Mouse (Mus musculus) intestine, postnatal 0 days (tissue): ENCODE measurements around the gene Hivep3. TPM values are rescaled to one million over a fixed set of nuclear protein-coding genes. Genes with fewer than 3 reads are reported as not detected.

ENCODE experiments used
- ATAC-seq: fragments of 200-750 bp; cut with Nextera tagmentation; 2 replicates; pipeline ENCODE4 v1.8.0; 2017; ENCODE audit warnings: mild to moderate bottlenecking, moderate TSS enrichment, moderate library complexity
- H3K27ac ChIP-seq: fragments of 300-500 bp; sonication (generic); 2 replicates; pipeline ENCODE4 v1.5.1; 2014; ENCODE audit warnings: mild to moderate bottlenecking, low read depth, low read length, moderate library complexity
- H3K27me3 ChIP-seq: fragments of 300-500 bp; sonication (generic); replicated peaks from 2 replicates; pipeline ENCODE4 v1.6.1; 2014; ENCODE audit warnings: low read length, mixed read lengths; ENCODE audit not compliant: control insufficient read depth, insufficient read depth
- H3K36me3 ChIP-seq: fragments of 300-500 bp; sonication (generic); 2 replicates; pipeline ENCODE4 v1.6.1; 2014; ENCODE audit warnings: mild to moderate bottlenecking, moderate library complexity; ENCODE audit not compliant: control insufficient read depth, insufficient read depth
- H3K4me1 ChIP-seq: fragments of 300-500 bp; sonication (generic); replicated peaks from 2 replicates; pipeline ENCODE4 v1.6.1; 2014; ENCODE audit warnings: antibody characterized with exemption, low read length, mixed read lengths; ENCODE audit not compliant: control insufficient read depth, insufficient read depth
- H3K4me2 ChIP-seq: fragments of 300-500 bp; sonication (generic); replicated peaks from 2 replicates; pipeline ENCODE4 v1.6.1; 2014; ENCODE audit warnings: low read depth, mild to moderate bottlenecking, moderate library complexity
- H3K4me3 ChIP-seq: fragments of 300-500 bp; sonication (generic); 2 replicates; pipeline ENCODE4 v1.5.1; 2014; ENCODE audit warnings: low read depth, low read length
- H3K9ac ChIP-seq: fragments of 300-500 bp; sonication (generic); 2 replicates; pipeline ENCODE4 v1.6.1; 2014; ENCODE audit warnings: mild to moderate bottlenecking, low read depth, low read length
- H3K9me3 ChIP-seq: fragments of 300-500 bp; sonication (generic); 2 replicates; pipeline ENCODE4 v1.6.1; 2016; ENCODE audit warnings: mixed run types; ENCODE audit not compliant: control insufficient read depth
- CTCF ChIP-seq: sonication (generic); IDR thresholded peaks from 2 replicates; pipeline ENCODE4 v1.5.1; 2016; ENCODE audit warnings: low read depth, mild to moderate bottlenecking, control low read depth, antibody characterized with exemption, moderate library complexity
- WGBS: fragments of 180-500 bp; shearing (Covaris S2); extraction: QIAGEN DNeasy Blood & Tissue Kit; methylation state at CpG from one replicate; pipeline ENCODE4 v1.1.7; 2014; 5-methylcytosine and 5-hydroxymethylcytosine counted together
- polyA plus RNA-seq: library from polyadenylated mRNA; unstranded; fragments of >200 nt; fragmentation: Nextera tagmentation; extraction: Ambion mirVana; gene quantifications from 2 replicates; pipeline ENCODE4 v1.2.1, GENCODE M21; 2015

The Hivep3 gene
- polyA plus RNA-seq, 1 experiment from 2014 or later = 4.1 TPM

DNA sequence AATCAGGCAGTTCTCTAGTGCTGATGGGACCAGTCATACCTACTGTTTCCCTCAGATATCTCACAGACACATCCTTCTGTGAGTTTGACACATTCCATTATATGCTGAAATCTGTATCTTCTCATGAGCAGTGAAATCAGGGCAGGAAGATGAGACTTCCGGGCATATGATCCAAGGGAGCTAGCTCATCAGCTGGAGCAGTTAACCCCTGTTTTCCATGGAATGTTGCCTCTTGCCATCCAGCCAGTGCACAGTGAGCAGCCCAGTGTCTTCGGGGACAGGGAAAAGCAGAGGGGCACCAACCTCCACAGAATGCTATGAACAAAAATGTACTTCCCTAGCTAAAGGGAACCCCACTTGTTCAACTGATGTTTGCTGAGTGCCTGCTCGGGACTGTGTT is 102.6 kb downstream of the Hivep3 start:
- H3K9me3 ChIP-seq = no peaks in the 10 kb centered on the region
- ATAC-seq = no peak
- no peak overlapping the region for H3K27ac ChIP-seq
- H3K27me3 ChIP-seq = no peaks in the 10 kb centered on the region
- no peaks in the 10 kb centered on the region for H3K36me3 ChIP-seq
- TF ChIP-seq CTCF = no peak
- no peaks in the 10 kb centered on the region for H3K4me1 ChIP-seq
- no peak overlapping the region for H3K4me3 ChIP-seq
- H3K4me2 ChIP-seq = no peak overlapping the region
- H3K9ac ChIP-seq = no peak overlapping the region
- WGBS = 74% methylated on average over 3 of the region's 3 CpGs

DNA sequence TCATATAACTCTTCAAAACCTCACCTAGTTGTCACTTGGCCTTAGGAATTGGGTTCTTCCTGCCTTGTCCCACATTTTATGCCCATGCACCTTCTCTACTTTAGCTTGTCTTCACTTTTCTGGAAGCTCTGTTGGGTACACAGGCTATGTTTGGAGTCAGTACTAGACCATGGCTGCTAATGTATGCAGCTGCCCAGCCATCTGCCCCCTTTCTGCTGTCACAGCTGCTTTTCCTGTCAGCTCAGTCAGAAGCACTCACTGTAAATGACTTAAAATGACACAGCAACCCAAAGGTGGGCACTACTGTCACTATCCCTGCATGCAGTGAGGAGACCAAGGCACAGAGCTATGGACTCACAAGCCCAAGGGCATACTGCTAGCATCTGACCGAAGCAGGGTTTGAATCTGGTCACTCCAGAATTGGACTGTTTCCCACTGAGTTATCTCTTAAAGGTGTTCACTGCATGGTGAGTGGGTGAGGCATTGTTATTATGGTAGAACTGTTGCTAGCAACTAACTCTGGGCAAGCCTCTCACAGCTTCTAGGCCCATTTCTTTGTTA is 104.0 kb downstream of the Hivep3 start:
- H3K4me2 ChIP-seq = no peak overlapping the region
- WGBS = 76% methylated on average over 1 of the region's 1 CpGs
- H3K4me3 ChIP-seq = no peak overlapping the region
- no peaks in the 10 kb centered on the region for H3K4me1 ChIP-seq
- no peaks in the 10 kb centered on the region for H3K27me3 ChIP-seq
- no peaks in the 10 kb centered on the region for H3K9me3 ChIP-seq
- no peak for TF ChIP-seq CTCF
- H3K27ac ChIP-seq = no peak overlapping the region
- no peak for ATAC-seq
- H3K9ac ChIP-seq = no peak overlapping the region
- no peaks in the 10 kb centered on the region for H3K36me3 ChIP-seq

DNA sequence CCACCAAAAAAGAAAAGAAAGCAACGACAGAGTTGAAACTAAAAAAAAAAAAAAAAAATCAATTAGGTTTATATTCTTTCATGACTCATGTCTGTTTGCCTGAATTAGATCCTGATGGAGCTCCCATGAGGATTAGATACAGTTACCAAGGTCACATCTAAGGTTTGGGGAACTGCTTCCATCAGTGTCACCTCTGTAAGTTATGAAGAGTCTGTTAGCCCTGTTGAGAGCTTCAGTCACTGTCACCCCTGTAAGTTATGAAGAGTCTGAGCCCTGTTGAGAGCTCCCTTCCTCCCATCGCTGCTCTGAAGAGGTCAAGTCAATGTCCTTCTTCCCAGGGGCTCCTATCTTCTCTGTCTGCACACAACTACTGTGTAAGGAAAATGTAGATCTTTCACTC is 104.7 kb downstream of the Hivep3 start:
- Histone ChIP-seq H3K4me2 (no peak overlapping the region), H3K9ac (no peak overlapping the region), H3K9me3 (no peaks in the 10 kb centered on the region), H3K36me3 (no peaks in the 10 kb centered on the region), H3K4me1 (no peaks in the 10 kb centered on the region), H3K27me3 (no peaks in the 10 kb centered on the region), H3K27ac (no peak overlapping the region), H3K4me3 (no peak overlapping the region)
- no peak for TF ChIP-seq CTCF
- 73% methylated on average over 2 of the region's 2 CpGs for WGBS
- ATAC-seq = no peak

DNA sequence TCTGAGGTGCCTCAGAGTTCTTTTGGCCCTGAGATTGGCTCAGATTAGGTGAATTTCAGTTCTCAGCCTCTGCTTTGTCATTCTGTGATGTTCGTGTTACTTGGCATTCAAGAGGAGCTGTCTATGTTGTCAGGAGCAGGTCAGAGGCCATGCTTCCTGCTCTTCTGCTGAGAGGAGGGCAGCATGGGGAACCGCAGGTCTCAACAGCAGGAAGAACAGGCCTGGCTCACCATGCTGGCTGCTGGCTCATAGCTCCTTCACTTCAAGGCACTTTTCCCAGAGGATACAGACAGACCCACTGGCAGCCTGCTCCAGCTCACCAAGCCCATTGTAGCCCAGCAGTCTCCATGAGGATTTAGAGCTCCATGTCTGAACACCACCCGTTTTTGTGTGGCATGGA is 109.7 kb downstream of the Hivep3 start:
- no peak overlapping the region for H3K27ac ChIP-seq
- no peaks in the 10 kb centered on the region for H3K27me3 ChIP-seq
- H3K9me3 ChIP-seq = no peaks in the 10 kb centered on the region
- no peak for TF ChIP-seq CTCF
- H3K4me2 ChIP-seq = no peak overlapping the region
- H3K9ac ChIP-seq = no peak overlapping the region
- H3K4me3 ChIP-seq = no peak overlapping the region
- WGBS = 51% methylated on average over 3 of the region's 3 CpGs
- H3K4me1 ChIP-seq = no peaks in the 10 kb centered on the region
- ATAC-seq = no peak
- no peaks in the 10 kb centered on the region for H3K36me3 ChIP-seq

DNA sequence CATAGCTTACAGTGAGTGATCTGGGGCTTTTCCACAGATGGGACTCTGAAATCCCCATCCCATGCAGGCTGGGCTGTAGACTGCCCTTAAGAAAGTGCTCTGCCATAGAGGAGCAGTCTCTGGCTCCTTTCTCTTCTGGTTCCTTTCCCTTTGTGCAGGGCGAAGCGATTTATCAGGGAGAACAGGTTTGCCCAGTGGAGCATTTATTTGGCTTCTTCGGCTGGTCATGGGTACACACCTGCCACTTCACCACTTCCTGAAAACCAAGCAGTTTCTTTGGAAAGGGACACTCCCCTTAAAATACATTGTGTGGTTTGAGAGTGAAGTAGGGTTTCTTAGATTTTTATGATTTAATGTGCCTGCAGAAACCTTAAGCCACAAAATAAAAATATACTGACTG is 110.7 kb downstream of the Hivep3 start:
- Histone ChIP-seq H3K4me1 (no peaks in the 10 kb centered on the region), H3K9me3 (no peaks in the 10 kb centered on the region), H3K36me3 (no peaks in the 10 kb centered on the region), H3K27me3 (no peaks in the 10 kb centered on the region), H3K9ac (no peak overlapping the region), H3K27ac (no peak overlapping the region), H3K4me3 (no peak overlapping the region), H3K4me2 (no peak overlapping the region)
- 37% methylated on average over 3 of the region's 3 CpGs for WGBS
- ATAC-seq = no peak
- no peak for TF ChIP-seq CTCF

DNA sequence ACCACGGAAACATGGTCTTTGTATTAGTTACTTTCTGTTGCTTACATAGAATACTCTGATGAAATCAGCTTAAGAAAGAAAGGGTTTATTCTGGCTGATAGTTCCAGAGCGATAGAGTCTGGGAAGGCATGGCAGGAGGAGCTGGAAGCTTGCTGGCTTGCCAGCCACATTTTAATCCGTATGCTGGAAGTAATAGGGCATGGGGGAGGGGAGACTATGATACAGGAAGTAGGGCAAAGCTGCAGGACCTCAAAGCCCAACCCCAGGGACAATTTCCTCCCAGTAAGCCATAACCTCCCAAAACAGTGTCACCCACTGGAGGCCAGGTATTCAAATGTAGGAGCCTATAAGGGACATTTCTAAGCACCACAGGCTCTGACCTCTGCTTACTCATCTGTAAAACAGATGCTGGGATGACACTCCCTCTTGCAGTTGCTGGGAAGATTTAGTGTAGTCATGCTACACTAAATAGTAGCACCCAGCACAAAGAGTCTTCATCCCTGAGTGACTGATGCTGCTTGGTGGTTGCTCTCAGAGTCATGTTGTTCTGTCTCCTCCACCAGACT is 112.1 kb downstream of the Hivep3 start:
- Histone ChIP-seq H3K4me2 (no peak overlapping the region), H3K9me3 (no peaks in the 10 kb centered on the region), H3K27ac (no peak overlapping the region), H3K4me3 (no peak overlapping the region), H3K4me1 (no peaks in the 10 kb centered on the region), H3K9ac (no peak overlapping the region), H3K36me3 (no peaks in the 10 kb centered on the region), H3K27me3 (no peaks in the 10 kb centered on the region)
- TF ChIP-seq CTCF = no peak
- no peak for ATAC-seq
- WGBS = 77% methylated on average over 3 of the region's 3 CpGs

DNA sequence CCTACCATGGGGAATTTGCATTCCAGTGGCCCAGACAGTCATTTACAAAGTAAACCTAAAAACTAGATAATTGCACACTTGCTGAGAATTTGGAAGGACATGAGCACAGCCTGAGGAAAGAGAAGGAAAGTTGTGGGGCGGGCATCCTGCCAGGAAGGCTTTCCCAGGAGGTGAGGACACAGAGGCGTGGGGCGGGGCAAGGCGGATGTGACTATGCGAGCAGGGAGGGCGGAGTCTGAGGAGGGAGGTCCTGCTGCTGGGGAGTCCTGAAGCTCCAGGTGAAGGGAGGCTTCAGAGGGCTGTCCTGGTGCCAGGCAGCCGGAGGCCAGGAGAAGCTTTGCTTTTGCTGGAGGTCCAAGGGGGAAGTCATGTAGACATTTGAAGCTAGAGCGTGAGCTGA is 118.9 kb downstream of the Hivep3 start:
- Histone ChIP-seq H3K9me3 (no peaks in the 10 kb centered on the region), H3K36me3 (no peaks in the 10 kb centered on the region), H3K4me1 (no peaks in the 10 kb centered on the region), H3K27ac (no peak overlapping the region), H3K4me3 (no peak overlapping the region), H3K4me2 (no peak overlapping the region), H3K9ac (no peak overlapping the region), H3K27me3 (no peaks in the 10 kb centered on the region)
- no peak for TF ChIP-seq CTCF
- no peak for ATAC-seq
- 43% methylated on average over 8 of the region's 8 CpGs for WGBS
